Mouse (Mus musculus) right cerebral cortex, postnatal 14 days (tissue): ENCODE results near the gene Xndc1.
"Not testable (repeated sequence)": the region's sequence is repeated elsewhere in the genome, so short reads cannot be mapped to it uniquely, and the experiment has no call there.

Experiments
- DNase-seq: peaks from one replicate; pipeline ENCODE4 v3.0.0; 2022

Gene Xndc1

GRCm38 (mm10) chr7:102065046-102065891 lies at the start of gene Xndc1, which contains the start of the genes Rnf121 and Xntrpc:
TSS of gene Xndc1 (plus strand) at chr7:102065511.
TSS of gene Rnf121 (minus strand) at chr7:102065469.
TSS of gene Xntrpc (plus strand) at chr7:102065713.
- peak; percentile 92 for DNase-seq

DNA sequence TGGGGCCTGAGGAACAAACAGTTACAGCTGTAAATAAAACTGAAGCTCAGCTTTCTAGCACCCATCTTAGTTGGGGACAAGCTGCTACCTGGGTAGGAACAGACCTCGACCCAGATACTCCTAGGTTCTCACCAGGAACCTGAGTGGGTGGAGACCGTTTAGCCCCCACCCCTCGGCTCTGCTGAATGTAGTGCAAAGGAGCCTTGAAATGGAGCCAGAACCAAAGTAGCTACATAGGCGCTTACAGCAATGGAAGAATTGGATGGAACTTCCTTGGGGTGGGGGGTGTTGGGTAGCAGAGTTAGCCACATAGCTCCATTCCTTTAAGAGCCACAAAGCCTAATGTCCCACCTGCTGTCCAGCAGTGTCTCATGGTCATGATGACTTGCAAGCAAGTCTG lies 48.4 kb upstream of the Xndc1 start:
- no peak for DNase-seq

GRCm38 (mm10) chr7:102017452-102017851 lies 47.9 kb upstream of the Xndc1 start:
- DNase-seq: no peak

DNA sequence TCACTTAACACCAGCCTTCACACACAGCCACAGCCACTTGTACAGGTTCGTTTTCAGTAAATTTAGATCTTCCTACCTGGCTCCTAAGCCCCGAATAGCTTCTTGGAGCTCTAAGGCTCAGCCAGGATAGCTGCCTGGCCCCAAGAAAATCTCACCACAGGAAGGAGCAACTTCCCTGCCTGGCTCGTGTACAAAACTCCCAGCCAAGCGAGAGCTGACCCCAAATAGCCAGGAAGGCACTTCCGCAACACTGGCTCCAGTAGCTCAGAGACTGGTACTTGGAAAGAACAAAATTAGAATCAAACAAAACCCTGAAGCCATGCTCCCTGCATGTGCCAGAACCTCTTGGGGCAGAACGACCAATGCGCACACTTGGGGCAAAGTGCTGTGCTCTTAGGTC lies 47.3 kb upstream of the Xndc1 start:
- DNase-seq: no peak

DNA sequence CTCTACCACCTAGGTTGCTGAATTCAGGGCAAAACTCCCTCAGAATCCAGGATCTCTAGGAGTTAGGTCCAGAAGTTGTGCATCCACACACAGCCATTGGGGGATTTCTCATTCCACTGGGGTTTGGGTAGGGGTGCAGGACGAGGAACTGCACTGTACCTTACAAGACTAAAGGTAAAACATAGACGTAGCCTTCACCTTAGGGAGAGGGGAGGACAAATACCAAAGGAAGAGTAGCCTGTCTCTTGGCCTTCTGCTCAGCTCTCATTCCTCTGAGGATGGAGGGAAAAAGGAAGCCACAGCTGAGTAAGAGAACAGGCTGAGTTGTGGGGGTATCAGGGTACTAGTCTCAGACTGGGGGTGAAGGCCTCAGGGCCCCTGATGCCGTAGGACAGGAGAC lies 46.7 kb upstream of the Xndc1 start, which contains the start of gene Il18bp:
Il18bp (minus strand) TSS at position 101 of the 400 bp plus-strand sequence.
- no peak for DNase-seq

DNA sequence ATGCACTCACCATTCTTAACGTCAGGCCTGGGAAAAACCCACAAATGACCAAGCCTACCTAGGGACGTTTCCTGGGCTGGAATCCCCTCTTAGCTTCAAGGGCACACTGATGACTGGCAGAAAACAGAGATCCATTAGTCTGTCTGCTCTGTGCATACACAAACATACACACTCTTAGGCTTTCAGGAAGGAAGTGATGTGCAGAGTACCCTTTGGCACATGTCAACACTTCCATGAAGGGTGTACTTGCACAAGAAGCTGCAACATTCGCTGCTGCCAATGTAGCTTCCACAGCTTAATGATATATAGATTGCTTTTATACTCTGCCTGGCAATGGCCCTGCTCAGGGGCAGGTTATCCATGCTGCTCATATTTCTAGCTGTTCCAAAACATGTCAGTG lies 45.9 kb upstream of the Xndc1 start:
- DNase-seq: no peak

DNA sequence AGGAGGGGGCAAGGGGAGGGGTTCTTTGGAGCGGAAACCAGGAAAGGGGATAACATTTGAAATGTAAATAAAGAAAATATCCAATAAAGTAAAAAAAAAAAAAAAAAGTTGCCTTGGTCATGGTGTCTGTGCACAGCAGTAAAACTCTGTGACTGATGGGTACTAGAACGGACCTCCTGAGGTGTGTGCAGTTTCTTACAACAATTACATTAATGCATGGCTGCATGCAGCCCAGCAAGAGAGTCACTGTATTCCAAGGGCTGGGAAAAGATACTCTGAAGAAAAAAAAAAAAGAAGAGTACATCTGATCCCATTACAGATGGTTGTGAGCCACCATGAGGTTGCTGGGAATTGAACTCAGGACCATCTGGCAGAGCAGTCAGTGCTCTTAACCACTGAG lies 44.4 kb upstream of the Xndc1 start:
- DNase-seq: not testable (repeated sequence)

DNA sequence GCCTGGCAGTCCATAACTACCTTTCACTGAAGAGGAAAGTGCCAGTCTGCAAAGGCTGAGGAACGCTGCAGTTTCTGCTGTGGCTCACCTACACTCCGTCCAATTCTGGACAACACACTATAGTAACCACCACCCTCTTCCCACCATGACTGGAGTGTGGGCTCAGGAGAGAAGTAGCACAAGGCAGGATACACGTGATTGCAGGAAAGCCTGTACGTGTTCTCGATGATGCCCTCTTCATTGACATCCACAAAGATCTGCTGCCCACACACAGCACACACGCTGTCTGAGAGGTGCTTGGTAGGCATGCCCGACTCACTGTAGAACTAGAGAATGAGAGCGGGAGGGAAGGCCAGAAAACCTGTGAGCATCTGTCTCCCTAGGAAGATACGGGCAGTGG lies 41.5 kb upstream of the Xndc1 start:
- no peak for DNase-seq

- no peak for DNase-seq
These were observed 39.9 kb upstream of the Xndc1 start for GRCm38 (mm10) chr7:102025187-102026119.

DNA sequence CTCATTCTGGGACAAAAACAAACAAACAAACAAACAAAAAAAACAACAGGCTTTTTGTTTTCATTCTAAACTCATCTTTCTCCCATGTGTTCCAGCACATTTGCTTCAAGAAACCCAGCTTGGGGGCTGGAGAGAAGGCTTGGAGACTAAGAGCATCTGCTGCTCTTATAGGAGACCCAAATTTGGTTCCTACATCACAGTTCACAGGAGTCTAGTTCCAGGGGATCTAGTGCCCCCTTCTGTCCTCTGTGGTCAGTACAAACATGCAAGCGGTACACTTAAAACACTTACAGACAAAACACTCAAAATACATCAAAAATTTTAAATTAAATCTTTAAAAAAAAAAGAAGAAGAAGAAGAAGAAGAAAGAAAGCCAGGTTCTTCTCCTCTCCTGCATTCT lies 30.4 kb upstream of the Xndc1 start:
- no peak for DNase-seq

GRCm38 (mm10) chr7:102035534-102035933 lies 29.8 kb upstream of the Xndc1 start:
- DNase-seq: peak; percentile 30

DNA sequence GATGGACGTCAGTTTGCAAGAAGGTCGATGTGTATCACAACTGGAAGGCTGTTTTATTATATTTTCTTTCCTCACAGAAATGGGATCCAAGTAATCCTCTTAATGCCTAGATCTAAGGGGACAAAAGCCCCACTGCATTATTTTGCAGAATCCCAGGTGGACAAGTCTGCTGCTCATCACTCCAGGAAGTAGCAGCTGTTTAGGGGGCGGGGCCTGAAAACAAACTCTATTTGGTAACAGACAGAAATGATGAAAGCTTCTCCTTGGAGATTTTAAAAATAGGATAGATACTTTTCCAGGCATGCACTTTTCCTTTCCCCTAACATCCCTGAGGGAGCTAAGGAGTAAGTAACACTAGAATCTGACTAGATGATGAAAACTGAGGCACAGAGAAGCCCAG lies 28.0 kb upstream of the Xndc1 start:
- DNase-seq: no peak

DNA sequence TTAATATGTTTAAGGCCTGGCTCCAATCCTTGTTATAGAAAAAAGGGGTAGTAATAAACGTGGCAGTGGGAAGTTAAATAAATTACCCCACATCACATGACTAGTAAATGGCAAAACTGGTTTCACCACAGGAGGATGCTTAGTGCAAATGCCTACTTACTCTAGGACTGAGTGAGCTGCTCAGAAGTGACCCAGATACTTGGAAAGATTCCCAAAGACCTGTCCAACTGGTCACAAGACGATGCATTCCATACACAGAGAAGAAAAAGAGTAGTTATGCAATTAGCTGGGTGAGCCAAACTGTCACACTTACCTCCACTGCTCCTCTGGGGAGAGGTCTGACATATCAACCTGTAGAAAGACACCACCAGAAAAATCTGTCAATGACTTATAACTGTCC lies 23.0 kb upstream of the Xndc1 start:
- no peak for DNase-seq

DNA sequence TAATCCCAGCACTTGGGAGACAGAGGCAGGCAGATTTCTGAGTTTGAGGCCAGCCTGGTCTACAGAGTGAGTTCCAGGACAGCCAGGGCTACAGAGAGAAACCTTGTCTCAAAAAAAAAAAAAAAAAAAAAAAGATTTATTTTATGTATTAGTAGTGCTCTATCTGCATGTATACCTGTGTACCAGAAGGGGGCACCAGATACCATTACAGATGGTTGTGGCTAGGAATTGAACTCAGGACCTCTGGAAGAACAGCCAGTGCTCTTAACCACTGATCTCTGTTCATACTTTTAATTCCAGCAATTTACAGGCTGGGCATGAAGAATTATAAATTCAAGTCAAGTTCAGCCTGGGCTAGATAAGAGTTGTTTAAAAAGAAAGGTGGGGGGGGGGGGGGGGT lies 16.8 kb upstream of the Xndc1 start:
- not testable (repeated sequence) for DNase-seq

- no peak for DNase-seq
These were observed 4.0 kb upstream of the Xndc1 start for GRCm38 (mm10) chr7:102061353-102061752.

DNA sequence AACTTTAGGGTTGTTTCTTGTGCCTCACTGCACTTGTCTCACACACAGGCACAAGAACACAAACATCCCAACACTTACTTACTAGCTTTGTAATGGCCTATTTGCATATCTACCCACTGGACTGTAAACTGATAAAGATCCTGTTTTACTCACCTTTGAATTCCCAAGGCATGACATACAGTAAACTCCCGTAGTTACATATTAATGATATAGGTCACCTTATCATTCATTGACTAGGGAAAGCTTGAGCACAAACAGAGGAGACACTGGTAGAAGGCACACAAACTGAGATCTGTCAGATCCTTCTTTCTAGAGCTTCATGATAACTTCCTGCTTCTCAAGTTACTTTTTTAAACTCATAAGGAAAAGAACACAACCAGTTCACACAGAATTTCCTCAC lies 3.1 kb upstream of the Xndc1 start:
- no peak for DNase-seq

DNA sequence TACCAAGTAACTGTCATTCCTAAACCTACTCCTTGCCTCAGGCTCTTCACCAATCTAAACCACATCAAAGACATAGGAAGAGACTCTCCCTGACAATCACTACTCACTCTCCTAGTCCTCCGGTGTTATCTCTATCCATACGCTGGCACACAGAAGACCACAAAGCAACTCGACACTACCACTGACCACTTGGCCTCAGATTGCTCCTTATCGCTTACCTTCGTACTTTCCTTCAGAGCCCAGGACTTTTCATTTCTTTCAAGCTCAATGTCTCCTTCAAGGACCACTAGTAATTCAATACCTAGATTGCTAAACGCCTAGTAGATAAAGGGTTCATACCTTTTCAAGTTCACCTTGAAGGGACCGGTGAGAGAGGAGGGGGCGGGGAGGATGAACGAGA lies 1.4 kb upstream of the Xndc1 start:
- no peak for DNase-seq

- DNase-seq: no peak
These were observed 661 bp upstream of the Xndc1 start for GRCm38 (mm10) chr7:102064655-102065045.

DNA sequence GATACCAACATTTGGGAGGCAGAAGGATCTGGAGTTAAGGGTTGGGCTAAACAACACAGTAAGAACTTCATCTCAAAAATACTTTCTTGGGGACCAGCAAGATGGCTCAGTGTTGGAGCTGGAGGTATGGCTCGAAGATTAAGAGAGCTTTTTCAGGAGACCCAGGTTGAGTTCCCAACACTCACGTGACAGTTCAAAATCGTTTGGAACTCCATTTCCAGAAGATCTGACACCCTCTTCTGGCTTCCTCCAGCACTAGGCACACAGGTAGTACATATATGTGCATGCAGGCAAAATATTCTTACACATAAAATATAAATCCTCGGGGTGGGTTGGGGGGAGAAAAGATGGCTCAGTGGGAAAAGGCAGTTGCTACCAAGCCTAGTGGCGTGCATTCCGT lies 1.1 kb downstream of the Xndc1 start:
- DNase-seq: no peak

GRCm38 (mm10) chr7:102076714-102077296 lies 11.5 kb downstream of the Xndc1 start:
- DNase-seq: no peak

GRCm38 (mm10) chr7:102078517-102078916 lies 13.2 kb downstream of the Xndc1 start:
- no peak for DNase-seq

GRCm38 (mm10) chr7:102080311-102080710 lies 15.0 kb downstream of the Xndc1 start:
- DNase-seq: no peak

DNA sequence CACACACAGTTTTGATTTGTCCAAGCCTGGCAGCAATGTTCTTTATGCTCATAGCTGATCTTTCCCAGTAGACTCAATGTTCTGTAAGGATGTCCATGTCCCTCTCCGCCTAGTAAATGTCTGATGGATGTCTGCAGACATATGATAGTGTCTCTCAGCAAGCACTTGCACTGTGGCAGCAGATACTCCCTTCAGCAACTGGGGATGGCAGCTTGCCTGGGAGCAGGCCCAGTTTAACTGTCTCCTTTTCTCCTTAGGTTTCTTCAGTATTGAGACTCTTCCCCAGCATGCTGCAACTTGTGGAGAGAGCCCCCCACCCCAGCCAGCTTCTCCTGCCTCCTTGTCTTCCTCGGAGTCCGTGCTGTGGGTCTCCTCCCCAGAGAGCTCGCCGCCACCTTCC lies 16.5 kb downstream of the Xndc1 start:
- no peak for DNase-seq
